Mouse (Mus musculus) heart, embryonic 14.5 days (tissue): ENCODE data around the gene Zbed6. TPM values are rescaled to one million over a fixed set of nuclear protein-coding genes. Genes with fewer than 3 reads are reported as not detected.
"Not testable (repeated sequence)": the region's sequence is repeated elsewhere in the genome, so short reads cannot be mapped to it uniquely, and the experiment has no call there.

Experiments
- ATAC-seq: fragments of 200-750 bp; cut with Nextera tagmentation; 2 replicates; pipeline ENCODE4 v1.8.0; 2017; ENCODE audit warnings: low read depth, moderate TSS enrichment; ENCODE audit not compliant: insufficient number of reproducible peaks, insufficient read depth, low FRiP score
- H3K27ac ChIP-seq, 2 experiments: fragments of 200-500 bp in 1 of 2; fragments of 300-500 bp in 1 of 2; sonication (generic) in 1 of 2; replicated peaks in 1 of 2; 2 replicates each; pipeline ENCODE4 v1.5.1; 2012 to 2014; ENCODE audit warnings: low read depth in 2 of 2, low read length in 2 of 2, control low read depth in 1 of 2, mild to moderate bottlenecking in 1 of 2, mixed read lengths in 1 of 2; ENCODE audit not compliant: control insufficient read depth in 1 of 2, insufficient read depth in 1 of 2
- H3K27me3 ChIP-seq: fragments of 300-500 bp; sonication (generic); 2 replicates; pipeline ENCODE4 v1.6.1; 2014; ENCODE audit warnings: mild to moderate bottlenecking, low read length, control low read depth; ENCODE audit not compliant: control insufficient read depth, insufficient read depth
- H3K36me3 ChIP-seq: fragments of 300-500 bp; sonication (generic); 2 replicates; pipeline ENCODE4 v1.6.1; 2014; ENCODE audit warnings: mild to moderate bottlenecking, control low read depth, low read length, mixed read lengths; ENCODE audit not compliant: control insufficient read depth, insufficient read depth
- H3K4me1 ChIP-seq, 2 experiments: fragments of 200-500 bp in 1 of 2; fragments of 300-500 bp in 1 of 2; sonication (generic) in 1 of 2; 2 replicates each; pipeline ENCODE4 v1.6.1; 2012 to 2014; ENCODE audit warnings: low read length in 2 of 2, control low read depth in 1 of 2, mixed read lengths in 1 of 2; ENCODE audit not compliant: control insufficient read depth in 2 of 2, insufficient read depth in 2 of 2
- H3K4me2 ChIP-seq: fragments of 300-500 bp; sonication (generic); 2 replicates; pipeline ENCODE4 v1.6.1; 2014; ENCODE audit warnings: mild to moderate bottlenecking, low read length
- H3K4me3 ChIP-seq, 2 experiments: fragments of 200-500 bp in 1 of 2; fragments of 300-500 bp in 1 of 2; sonication (generic) in 1 of 2; 2 replicates each; pipeline ENCODE4 v1.5.1; 2012 to 2014; ENCODE audit warnings: low read length in 2 of 2, mild to moderate bottlenecking in 2 of 2, control low read depth in 1 of 2, low read depth in 1 of 2, moderate library complexity in 1 of 2; ENCODE audit not compliant: control insufficient read depth in 1 of 2, insufficient read depth in 1 of 2
- H3K9ac ChIP-seq: fragments of 300-500 bp; sonication (generic); 2 replicates; pipeline ENCODE4 v1.6.1; 2014; ENCODE audit warnings: mild to moderate bottlenecking, low read length
- H3K9me3 ChIP-seq: fragments of 300-500 bp; sonication (generic); 2 replicates; pipeline ENCODE4 v1.6.1; 2016; ENCODE audit warnings: low read length, control low read depth; ENCODE audit not compliant: control insufficient read depth
- WGBS: fragments of 180-500 bp; shearing (Covaris S2); extraction: QIAGEN DNeasy Blood & Tissue Kit; methylation state at CpG from one replicate; pipeline ENCODE4 v1.1.7; 2014; 5-methylcytosine and 5-hydroxymethylcytosine counted together
- polyA plus RNA-seq: library from polyadenylated mRNA; unstranded; fragments of >200 nt; fragmentation: Nextera tagmentation; extraction: Ambion mirVana; gene quantifications from 2 replicates; pipeline ENCODE4 v1.2.1, GENCODE M21; 2014

The Zbed6 gene
- not detected in 2 replicates for polyA plus RNA-seq

- Histone ChIP-seq H3K36me3 (peaks cover 38% of the 10 kb centered on the region), H3K9ac (peak within 1 kb of the TSS; percentile 91), H3K9me3 (no peaks in the 10 kb centered on the region), H3K27ac (peak within 1 kb of the TSS; percentile 92 to 97), H3K4me1 (peaks cover 17 to 45% of the 10 kb centered on the region in 2 experiments), H3K27me3 (no peaks in the 10 kb centered on the region), H3K4me3 (peak within 1 kb of the TSS; percentile 83 to 89), H3K4me2 (peak within 1 kb of the TSS; percentile 94)
- ATAC-seq = peak; percentile 66
- under 1% methylated on average over 40 of the region's 41 CpGs for WGBS
These were observed at the start of gene Zbed6 for GRCm38 (mm10) chr1:133660466-133661202. Gene Zbed6, minus strand, starts transcription at chr1:133660885.

GRCm38 (mm10) chr1:133709292-133709691 is 48.6 kb upstream of the Zbed6 start:
- WGBS = 84% methylated on average over 3 of the region's 3 CpGs

GRCm38 (mm10) chr1:133701824-133702223 is 41.1 kb upstream of the Zbed6 start:
- not testable (repeated sequence) for ATAC-seq, H3K9ac ChIP-seq, H3K4me1 ChIP-seq, H3K4me2 ChIP-seq, H3K27ac ChIP-seq, H3K9me3 ChIP-seq, H3K27me3 ChIP-seq, H3K4me3 ChIP-seq
- peaks cover 31% of the 10 kb centered on the region for H3K36me3 ChIP-seq
- WGBS = 22% methylated on average over 1 of the region's 2 CpGs

More at GRCm38 (mm10) chr1:133709292-133709691, 48.6 kb upstream of the Zbed6 start:
- H3K9ac ChIP-seq = no peak overlapping the region
- H3K4me3 ChIP-seq = no peak overlapping the region
- H3K4me2 ChIP-seq = no peak overlapping the region
- H3K9me3 ChIP-seq = no peaks in the 10 kb centered on the region
- peaks cover 60% of the 10 kb centered on the region for H3K36me3 ChIP-seq
- ATAC-seq = no peak
- H3K27ac ChIP-seq = no peak overlapping the region
- H3K27me3 ChIP-seq = no peaks in the 10 kb centered on the region
- H3K4me1 ChIP-seq = peaks cover 0 to 3% of the 10 kb centered on the region in 2 experiments; a peak in 1 of 4 replicates

DNA sequence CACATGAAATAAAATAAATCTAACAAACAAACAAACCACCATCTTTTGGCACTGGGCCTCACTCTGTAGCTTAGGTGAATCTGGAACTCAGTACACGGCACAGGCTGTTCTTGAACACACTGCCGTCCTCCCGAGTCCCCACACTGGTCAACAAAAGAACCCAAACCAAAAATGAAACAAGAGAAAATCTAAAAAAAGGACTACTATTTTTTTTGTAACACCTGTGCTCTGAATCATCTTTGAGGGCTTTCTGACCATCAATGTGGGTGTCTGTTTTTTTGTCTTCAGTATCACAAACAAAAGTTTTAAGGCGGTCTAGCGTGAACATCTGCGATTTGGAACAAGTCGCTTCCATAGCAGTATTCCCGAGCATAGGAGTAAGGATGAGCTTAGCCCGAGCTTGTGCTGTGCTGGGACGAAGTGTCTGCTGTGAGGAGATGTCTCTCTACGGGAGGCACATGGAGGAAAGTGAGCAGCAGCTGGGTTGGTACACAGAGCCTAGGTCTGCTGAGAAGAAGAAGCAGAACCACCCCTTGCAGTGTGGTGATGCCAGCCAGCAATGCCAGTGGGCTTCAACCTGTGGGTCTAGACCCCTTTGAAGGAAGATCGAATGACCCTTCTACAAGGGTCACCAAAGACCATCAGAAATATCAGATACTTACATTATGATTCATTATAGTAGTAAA is 37.4 kb upstream of the Zbed6 start:
- H3K9me3 ChIP-seq = no peaks in the 10 kb centered on the region
- peaks cover 29 to 35% of the 10 kb centered on the region in 2 experiments for H3K4me1 ChIP-seq
- H3K36me3 ChIP-seq = 0 out of 2 replicates have a peak, but pooled peaks cover 5% of the 10 kb centered on the region
- H3K27me3 ChIP-seq = no peaks in the 10 kb centered on the region
- H3K9ac ChIP-seq = no peak overlapping the region
- WGBS = 95% methylated on average over 12 of the region's 12 CpGs
- no peak overlapping the region for H3K4me3 ChIP-seq
- no peak for ATAC-seq
- no peak overlapping the region for H3K27ac ChIP-seq
- H3K4me2 ChIP-seq = no peak overlapping the region

DNA sequence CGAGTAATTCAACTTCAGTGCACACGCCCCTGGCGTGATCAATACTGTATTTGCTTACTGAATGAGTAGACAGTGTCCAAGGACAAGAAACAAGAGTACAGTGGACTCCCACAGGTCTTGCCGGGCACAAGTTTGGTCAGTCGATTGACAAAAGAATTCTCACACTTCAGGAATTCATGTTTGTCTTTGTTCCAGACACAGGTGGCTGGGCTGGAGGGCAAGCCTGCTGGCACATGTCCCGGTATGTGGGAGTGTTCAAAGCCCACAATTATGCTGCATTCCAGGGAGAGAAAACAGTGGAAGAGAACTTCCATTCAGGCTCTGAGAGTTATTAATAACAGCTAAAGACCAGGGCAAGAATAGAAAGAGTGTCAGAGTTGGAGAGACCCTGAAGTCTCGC is 35.2 kb upstream of the Zbed6 start:
- peak; percentile 70; the same call in 1 of the 2 replicates for ATAC-seq
- H3K36me3 ChIP-seq = no peaks in the 10 kb centered on the region
- H3K4me3 ChIP-seq = no peak overlapping the region
- H3K4me2 ChIP-seq = peak overlapping the region; percentile 14; the same call in 1 of the 2 replicates
- peak overlapping the region; percentile 91 to 97 for H3K27ac ChIP-seq
- H3K9me3 ChIP-seq = no peaks in the 10 kb centered on the region
- peaks cover 33 to 39% of the 10 kb centered on the region in 2 experiments for H3K4me1 ChIP-seq
- WGBS = 18% methylated on average over 7 of the region's 7 CpGs
- no peaks in the 10 kb centered on the region for H3K27me3 ChIP-seq
- H3K9ac ChIP-seq = no peak overlapping the region

GRCm38 (mm10) chr1:133694876-133695275 is 34.2 kb upstream of the Zbed6 start:
- no peak overlapping the region for H3K9ac ChIP-seq
- H3K4me2 ChIP-seq = no peak overlapping the region
- H3K27me3 ChIP-seq = no peaks in the 10 kb centered on the region
- H3K4me1 ChIP-seq = peaks cover 33 to 39% of the 10 kb centered on the region in 2 experiments
- 73% methylated on average over 1 of the region's 1 CpGs for WGBS
- ATAC-seq = no peak
- no peaks in the 10 kb centered on the region for H3K9me3 ChIP-seq
- peak overlapping the region; percentile 91 to 97 for H3K27ac ChIP-seq
- no peaks in the 10 kb centered on the region for H3K36me3 ChIP-seq
- no peak overlapping the region for H3K4me3 ChIP-seq

DNA sequence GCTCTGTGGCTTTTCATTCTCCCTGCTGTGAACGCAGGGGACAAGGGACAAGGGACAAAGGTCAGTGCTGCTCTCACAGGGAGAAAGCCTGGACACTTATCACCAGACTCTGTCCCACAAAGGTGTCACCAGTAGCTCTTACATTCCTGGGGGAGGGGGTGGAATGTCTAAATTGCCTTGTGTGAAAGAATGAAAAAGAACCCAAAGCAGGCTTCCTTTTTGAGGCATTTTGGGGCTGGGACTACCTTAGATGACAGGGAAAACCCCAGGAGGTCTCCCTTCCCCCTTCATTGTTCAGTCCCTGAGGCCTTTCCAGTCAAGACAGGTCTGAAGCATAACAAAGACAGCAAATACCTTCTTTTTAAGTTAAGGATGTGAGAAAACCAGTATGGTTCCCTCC is 33.6 kb upstream of the Zbed6 start:
- Histone ChIP-seq H3K27me3 (no peaks in the 10 kb centered on the region), H3K4me3 (no peak overlapping the region), H3K36me3 (no peaks in the 10 kb centered on the region), H3K4me1 (peaks cover 33 to 39% of the 10 kb centered on the region in 2 experiments), H3K4me2 (no peak overlapping the region), H3K9me3 (no peaks in the 10 kb centered on the region), H3K27ac (peak overlapping the region; percentile 53 to 91), H3K9ac (peak overlapping the region; percentile 34)
- ATAC-seq = no peak
- WGBS = 5% methylated on average over 1 of the region's 1 CpGs
